Mouse (Mus musculus): ENCODE measurements around the gene Rfxank. TPM values are rescaled to one million over a fixed set of nuclear protein-coding genes. Genes with fewer than 3 reads are reported as not detected.

The Rfxank gene
- polyA plus RNA-seq, 1 experiment, result 23.4 TPM

- no peak for DNase-seq (ENCODE audit: low read depth)
Observed at GRCm38 (mm10) chr8:70150158-70150557, 11.2 kb upstream of the Rfxank start.

- no peak for DNase-seq (ENCODE audit: low read depth)
Observed at GRCm38 (mm10) chr8:70147678-70148607, 9.0 kb upstream of the Rfxank start.

- no peak for DNase-seq (ENCODE audit: low read depth)
Observed at GRCm38 (mm10) chr8:70139981-70140380, 1.0 kb upstream of the Rfxank start.

GRCm38 (mm10) chr8:70137890-70138289, 1.1 kb downstream of the Rfxank start:
- DNase-seq (ENCODE audit: low read depth), result no peak

GRCm38 (mm10) chr8:70136591-70136990, 2.4 kb downstream of the Rfxank start:
- DNase-seq (ENCODE audit: low read depth), result no peak

- DNase-seq (ENCODE audit: low read depth), result no peak
Observed at GRCm38 (mm10) chr8:70134931-70135330, 4.0 kb downstream of the Rfxank start.

- no peak for DNase-seq (ENCODE audit: low read depth)
Observed at GRCm38 (mm10) chr8:70134086-70134485, 4.9 kb downstream of the Rfxank start.

GRCm38 (mm10) chr8:70131166-70131883, 7.6 kb downstream of the Rfxank start, which contains the start of gene Nr2c2ap:
Gene Nr2c2ap (plus strand): TSS chr8:70131333.
- no peak for DNase-seq (ENCODE audit: low read depth)

- DNase-seq (ENCODE audit: low read depth), result no peak
Observed at GRCm38 (mm10) chr8:70130066-70130465, 8.9 kb downstream of the Rfxank start.

- DNase-seq (ENCODE audit: low read depth), result peak; percentile 42
Observed at GRCm38 (mm10) chr8:70129309-70129952, 9.5 kb downstream of the Rfxank start.

- no peak for DNase-seq (ENCODE audit: low read depth)
Observed at GRCm38 (mm10) chr8:70128435-70128834, 10.5 kb downstream of the Rfxank start.

- DNase-seq (ENCODE audit: low read depth), result no peak
Observed at GRCm38 (mm10) chr8:70124992-70125391, 14.0 kb downstream of the Rfxank start.

- no peak for DNase-seq (ENCODE audit: low read depth)
Observed at GRCm38 (mm10) chr8:70122863-70123262, 16.1 kb downstream of the Rfxank start.

GRCm38 (mm10) chr8:70120667-70121066, 18.3 kb downstream of the Rfxank start, which contains the start of gene Ncan:
Gene Ncan (minus strand): TSS chr8:70120873.
- no peak for DNase-seq (ENCODE audit: low read depth)

GRCm38 (mm10) chr8:70118726-70119700, 19.9 kb downstream of the Rfxank start:
- DNase-seq (ENCODE audit: low read depth), result no peak

- no peak for DNase-seq (ENCODE audit: low read depth)
Observed at GRCm38 (mm10) chr8:70117611-70118010, 21.3 kb downstream of the Rfxank start.

GRCm38 (mm10) chr8:70114892-70115291, 24.1 kb downstream of the Rfxank start:
- DNase-seq (ENCODE audit: low read depth), result no peak

- DNase-seq (ENCODE audit: low read depth), result no peak
Observed at GRCm38 (mm10) chr8:70114488-70114887, 24.5 kb downstream of the Rfxank start.

GRCm38 (mm10) chr8:70112401-70113016, 26.4 kb downstream of the Rfxank start:
- no peak for DNase-seq (ENCODE audit: low read depth)

- DNase-seq (ENCODE audit: low read depth), result no peak
Observed at GRCm38 (mm10) chr8:70111192-70111795, 27.7 kb downstream of the Rfxank start.
